Mouse (Mus musculus): ENCODE results near the gene Calm3.

Gene Calm3

GRCm38 (mm10) chr7:16940292-16940691, 16.4 kb upstream of the Calm3 start:
- DNase-seq (ENCODE audit: low spot score in 2 of 2), result no peak

DNA sequence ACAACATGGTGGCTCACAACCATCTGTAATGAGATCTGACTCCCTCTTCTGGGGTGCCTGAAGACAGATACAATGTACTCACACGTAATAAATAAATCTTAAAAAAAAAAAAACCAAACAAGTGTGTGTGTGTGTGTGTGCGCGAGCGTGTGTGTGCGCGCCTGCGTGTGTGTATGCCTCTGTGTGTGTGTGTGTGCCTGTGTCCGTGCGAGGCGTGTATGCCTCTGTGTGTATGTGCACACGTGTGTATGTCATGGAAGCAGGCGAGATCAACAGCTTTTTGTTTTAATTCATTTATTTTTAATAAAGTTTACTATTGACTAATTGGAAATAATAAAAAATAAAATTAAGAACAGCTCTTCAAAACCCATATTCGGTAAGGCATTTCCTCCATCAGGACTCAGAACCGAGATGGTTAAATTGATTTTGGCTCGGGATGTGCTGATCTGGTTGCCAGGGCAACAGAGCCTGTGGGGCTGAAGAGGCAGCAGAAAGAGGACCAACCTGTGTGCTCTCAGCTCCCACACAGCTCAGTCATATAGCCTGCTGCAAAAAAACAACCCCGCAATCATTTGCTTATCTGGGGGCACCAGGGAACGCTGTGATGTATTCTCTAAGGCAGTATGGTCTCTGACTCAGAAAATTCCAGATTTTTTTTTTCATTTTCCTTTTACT, 14.3 kb upstream of the Calm3 start:
- DNase-seq (ENCODE audit: low spot score in 2 of 2), result no peak

DNA sequence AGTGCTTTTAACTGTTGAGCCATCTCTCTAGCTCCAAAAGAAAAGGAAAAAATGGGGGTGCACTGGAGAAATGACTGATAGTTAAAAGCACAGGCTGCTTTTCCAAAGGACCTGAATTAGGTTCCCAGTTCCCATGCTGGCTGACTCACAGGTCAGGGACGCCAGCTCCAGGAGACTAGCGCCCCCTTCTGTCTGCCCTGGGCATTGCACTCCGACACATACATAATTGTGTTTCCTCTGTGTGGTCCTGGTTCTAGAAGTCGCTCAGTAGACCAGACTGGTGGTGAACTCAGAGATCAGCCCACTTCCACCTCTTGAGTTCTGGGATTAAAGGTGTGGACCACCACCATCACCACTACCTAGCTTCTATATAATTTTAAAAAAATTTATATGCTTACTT, 13.4 kb upstream of the Calm3 start:
- DNase-seq (ENCODE audit: low spot score in 2 of 2), result peak in 1 of 2 experiments; percentile 21

DNA sequence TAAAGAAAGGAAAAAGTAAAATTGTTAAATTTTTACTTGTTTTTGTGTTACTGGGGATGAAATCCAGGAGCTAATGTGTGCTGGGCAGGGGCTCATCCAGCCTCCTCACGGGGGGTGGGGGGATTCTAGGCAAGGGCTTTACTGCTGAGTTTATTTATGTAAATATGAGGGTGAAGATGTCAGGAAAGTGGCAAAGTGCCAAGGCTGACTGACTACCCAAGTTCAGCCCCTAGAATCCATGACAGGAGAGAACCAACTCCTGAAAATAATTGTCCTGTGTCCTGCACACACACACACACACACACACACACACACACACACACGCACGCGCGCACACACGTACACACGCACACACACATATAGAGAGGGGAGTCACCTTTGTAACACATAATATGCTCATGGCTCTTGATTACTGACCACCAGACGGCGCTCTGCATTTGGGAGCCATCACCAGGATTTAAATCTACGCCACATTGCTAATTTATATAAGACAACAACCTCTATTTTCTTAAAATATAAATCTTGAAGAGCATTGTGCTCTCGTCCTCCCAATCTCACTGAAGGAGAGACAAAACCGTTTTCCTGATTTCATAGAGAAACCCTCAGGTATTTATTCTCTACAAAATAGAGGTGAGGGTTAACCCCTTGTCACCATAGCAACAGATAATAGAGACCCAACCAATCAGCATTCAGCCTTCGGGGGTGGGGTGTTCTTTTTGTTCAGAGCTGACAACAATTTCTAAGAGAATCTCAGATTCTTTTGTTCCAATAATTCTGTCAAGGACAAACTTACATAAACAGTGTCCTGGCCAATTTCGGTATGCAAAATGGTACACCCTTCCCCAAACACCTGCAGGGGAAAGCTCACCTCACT, 9.0 kb upstream of the Calm3 start:
- peak in 1 of 2 experiments; percentile 60 for DNase-seq (ENCODE audit: low spot score in 2 of 2)

DNA sequence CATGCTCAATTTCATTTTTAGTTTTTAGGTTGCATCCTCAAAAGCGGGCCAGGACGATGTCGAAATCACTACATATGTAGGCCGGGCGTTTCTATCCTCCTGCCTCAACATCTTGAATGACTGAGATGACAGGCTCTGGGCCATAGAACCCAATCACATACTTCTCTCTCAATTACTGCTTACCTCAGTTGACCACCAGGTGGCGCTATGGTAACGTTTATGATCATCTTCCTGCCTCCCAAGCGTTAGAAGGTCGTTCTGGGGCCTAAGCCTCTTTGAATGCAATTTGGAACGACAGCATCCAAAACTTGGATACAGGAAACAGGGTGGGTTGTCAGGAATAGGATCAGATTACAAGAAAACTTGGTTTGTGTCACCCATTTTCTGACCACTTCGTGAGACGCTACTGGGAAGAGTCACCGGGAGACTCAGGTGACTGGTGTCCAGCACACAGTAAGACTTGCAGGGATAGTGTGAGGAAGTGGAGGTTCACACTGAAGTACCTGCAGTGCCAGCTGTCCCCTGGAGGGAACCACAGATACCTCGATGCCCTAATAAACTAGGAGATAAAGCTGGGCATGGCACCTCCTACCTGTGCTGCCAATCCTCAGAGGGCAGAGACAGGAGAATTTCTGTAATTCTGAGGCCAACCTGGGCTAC, 8.2 kb upstream of the Calm3 start:
- peak; percentile 73 to 83 for DNase-seq (ENCODE audit: low spot score in 2 of 2)

- DNase-seq (ENCODE audit: low spot score in 2 of 2), result peak; percentile 63 to 69
These were observed 6.9 kb upstream of the Calm3 start for GRCm38 (mm10) chr7:16930850-16931249.

- no peak for DNase-seq (ENCODE audit: low spot score in 2 of 2)
These were observed 4.4 kb upstream of the Calm3 start for GRCm38 (mm10) chr7:16928341-16928740.

GRCm38 (mm10) chr7:16923283-16924036, 454 bp downstream of the Calm3 start:
- no peak for DNase-seq (ENCODE audit: low spot score in 2 of 2)

DNA sequence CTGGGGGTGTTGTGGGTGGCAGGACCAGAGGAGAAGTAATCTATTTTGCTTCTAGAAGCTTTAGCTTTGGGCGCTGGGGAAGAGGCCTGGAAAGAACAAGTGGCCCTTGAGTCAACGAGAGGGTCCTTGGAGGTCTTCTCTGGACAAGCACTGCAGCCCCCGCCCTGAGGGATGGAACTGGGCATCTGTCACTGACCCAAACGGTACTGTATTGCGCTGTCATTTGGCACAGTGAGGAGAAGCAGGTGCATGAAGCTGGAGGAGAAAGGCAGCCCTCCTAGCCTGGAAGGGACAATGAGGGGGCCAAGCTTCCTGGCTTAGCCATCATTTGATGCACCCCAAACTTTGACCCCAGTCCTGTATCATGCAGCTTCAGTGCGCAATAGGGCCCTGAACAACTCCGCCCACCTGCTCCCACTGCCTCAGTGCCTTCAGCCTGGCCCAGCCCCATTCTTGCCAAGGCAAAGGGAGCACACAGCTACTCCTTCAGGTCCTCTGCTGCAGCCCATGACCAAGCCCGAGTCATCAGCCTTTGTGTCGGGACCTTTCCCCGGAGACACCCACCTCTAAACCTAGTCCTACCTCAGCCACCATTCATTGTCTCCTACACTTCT, 1.4 kb downstream of the Calm3 start:
- no peak for DNase-seq (ENCODE audit: low spot score in 2 of 2)

DNA sequence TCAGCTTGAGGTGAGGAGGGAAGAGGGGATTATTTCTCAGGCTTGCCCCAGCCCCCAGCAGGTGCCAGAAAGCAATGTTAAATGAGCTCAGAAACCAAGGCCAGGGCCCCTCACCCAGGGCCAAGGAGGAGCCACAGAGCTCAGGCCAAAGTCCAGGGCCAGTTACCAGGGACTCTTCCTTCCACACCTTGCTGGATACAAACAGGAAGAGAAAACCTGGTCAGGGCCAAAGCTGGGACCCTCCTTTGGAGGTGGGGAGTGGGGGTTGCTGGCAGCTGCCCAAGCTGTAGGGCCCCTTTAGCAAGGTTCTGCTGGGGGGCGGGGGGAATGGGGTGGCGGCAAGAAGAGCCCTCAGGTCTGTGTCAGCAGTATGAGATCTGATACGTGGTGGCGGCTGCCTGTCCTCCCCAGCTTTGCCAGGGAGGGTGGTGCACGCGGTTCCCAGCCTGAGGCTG, 2.0 kb downstream of the Calm3 start:
- DNase-seq (ENCODE audit: low spot score in 2 of 2), result no peak

GRCm38 (mm10) chr7:16920818-16921791, 2.8 kb downstream of the Calm3 start:
- no peak for DNase-seq (ENCODE audit: low spot score in 2 of 2)

GRCm38 (mm10) chr7:16920150-16920579, 3.7 kb downstream of the Calm3 start:
- no peak for DNase-seq (ENCODE audit: low spot score in 2 of 2)

- no peak for DNase-seq (ENCODE audit: low spot score in 2 of 2)
These were observed 4.3 kb downstream of the Calm3 start for GRCm38 (mm10) chr7:16919395-16920149.

DNA sequence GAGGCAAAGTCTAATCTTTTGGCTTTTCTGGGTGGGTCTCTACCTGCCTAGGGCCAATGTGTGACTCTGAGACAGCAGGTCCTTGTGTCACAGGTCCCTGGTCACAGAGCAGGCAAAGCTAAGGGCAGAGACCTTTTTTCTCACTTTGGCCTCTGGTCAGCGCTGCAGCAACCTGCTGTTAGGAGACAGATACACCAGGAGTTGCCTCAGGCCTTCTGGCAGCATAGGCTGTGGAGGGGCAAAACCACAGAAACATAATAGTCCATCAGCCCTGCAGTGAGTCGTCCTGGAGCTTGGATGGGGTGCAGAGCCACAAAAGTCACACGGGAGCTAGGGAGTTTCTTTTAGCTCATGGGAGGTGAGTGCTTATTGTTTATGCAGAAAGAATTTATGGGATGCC, 5.2 kb downstream of the Calm3 start:
- DNase-seq (ENCODE audit: low spot score in 2 of 2), result no peak

GRCm38 (mm10) chr7:16918014-16918413, 5.9 kb downstream of the Calm3 start:
- DNase-seq (ENCODE audit: low spot score in 2 of 2), result no peak

DNA sequence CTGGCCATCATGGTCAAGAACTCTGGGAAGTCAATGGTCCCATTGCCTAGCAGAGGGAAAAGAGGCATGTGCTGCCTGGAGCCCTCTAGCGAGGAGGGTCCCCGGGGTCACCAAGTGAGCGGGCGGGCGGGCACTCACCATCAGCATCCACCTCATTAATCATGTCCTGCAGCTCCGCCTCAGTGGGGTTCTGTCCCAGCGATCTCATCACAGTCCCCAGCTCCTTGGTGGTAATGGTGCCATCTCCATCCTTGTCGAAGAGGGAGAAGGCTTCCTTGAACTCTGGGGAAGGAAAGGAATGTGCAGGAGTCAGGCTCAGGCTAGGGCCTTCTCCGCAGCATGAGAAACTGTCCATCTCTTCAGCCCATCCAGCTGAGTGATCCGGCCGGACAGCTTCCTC, 6.5 kb downstream of the Calm3 start:
- no peak for DNase-seq (ENCODE audit: low spot score in 2 of 2)

DNA sequence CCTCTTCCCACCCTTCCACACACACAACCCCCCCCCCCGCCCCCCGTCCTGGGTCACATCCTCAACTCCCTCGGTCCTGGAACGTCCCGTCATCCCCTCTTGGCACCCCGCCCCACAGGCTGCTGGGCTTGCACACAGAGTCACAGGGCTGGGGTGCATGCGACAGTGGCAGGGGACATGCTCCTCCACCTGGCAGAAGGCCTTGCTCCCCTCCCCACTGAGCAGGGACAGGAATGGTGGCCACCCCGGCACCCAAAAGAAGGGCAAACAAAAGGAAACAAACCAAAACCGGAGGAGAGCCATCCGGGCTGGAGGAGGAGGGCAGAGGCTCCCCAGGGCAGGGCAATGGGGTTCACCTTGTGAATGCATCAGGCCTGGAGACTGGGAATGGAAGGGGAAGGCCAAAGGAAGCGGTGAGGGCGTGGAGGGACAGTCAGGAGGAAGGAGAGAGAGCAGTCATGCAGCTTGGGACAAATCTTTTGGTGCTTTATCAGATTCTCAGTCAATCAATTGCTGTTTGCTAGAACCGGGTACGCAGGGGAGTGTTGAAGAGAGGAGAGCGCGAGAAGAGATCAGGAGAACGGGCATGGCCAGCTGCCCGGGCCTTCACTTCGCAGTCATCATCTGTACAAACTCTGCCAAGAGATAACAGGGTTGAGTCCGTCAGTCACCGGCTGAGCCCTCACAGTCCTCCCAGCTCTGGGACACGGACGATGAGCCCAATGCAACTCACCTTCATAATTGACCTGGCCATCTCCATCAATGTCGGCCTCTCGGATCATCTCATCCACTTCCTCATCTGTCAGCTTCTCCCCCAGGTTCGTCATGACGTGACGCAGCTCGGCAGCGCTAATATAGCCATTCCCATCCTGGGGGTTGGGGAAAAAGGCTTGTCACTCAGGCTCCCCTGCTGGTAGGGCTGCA, 7.3 kb downstream of the Calm3 start:
- DNase-seq (ENCODE audit: low spot score in 2 of 2), result no peak
